In the genomic region with DNA sequence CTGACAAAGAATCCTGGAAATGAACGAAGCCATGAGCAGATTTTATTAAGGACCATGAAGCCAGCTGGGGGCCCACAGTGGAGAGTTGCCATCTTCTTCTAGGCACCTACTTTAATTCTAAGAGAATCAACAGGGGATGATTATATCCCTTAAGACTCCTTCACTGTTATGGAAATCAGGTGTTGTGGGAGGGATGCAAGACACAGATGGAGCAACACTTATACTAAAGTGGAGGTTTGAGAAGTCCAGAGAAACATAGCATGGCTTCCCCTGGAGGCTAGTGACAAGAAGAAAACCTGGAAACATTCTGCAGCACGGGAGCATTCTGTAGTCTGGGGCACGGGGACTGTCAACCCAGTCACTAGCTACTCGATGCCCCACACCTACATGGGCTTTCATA, we compare ENCODE assay signal across 17 mouse cellular contexts.
"Had no signal": no experiment of that assay in that cellular context is flagged by ENCODE, and none has a peak within 500 bp of the region (broad histone marks: within the 10 kb centered on the region; RNA-seq: fewer than 3 reads in every experiment).

No protein-coding gene starts in this region.

- DNase-seq: kidney, adult 2 months; kidney, postnatal 14 days; kidney, postnatal 4 days; liver, embryonic 13.5 days; lung, adult 2 months; lung, postnatal 14 days; lung, postnatal 4 days; retina, postnatal 1 day; right cerebral cortex, postnatal 25 days; spleen, adult 18-20 months; thymus, adult 18-20 months; thymus, postnatal 36 days had no signal

- H3K4me1 ChIP-seq: liver, embryonic 13.5 days had no signal

- H3K9me3 ChIP-seq: liver, embryonic 13.5 days; midbrain, embryonic 12.5 days; stomach, embryonic 15.5 days had no signal

- H3K36me3 ChIP-seq: liver, embryonic 13.5 days; midbrain, embryonic 12.5 days; stomach, embryonic 15.5 days had no signal

- H3K4me2 ChIP-seq: liver, embryonic 13.5 days; midbrain, embryonic 12.5 days; stomach, embryonic 15.5 days had no signal

- H3K9ac ChIP-seq: liver, embryonic 13.5 days; midbrain, embryonic 12.5 days; stomach, embryonic 15.5 days had no signal

- H3K27ac ChIP-seq: liver, embryonic 13.5 days; midbrain, embryonic 12.5 days; stomach, embryonic 15.5 days had no signal

- H3K4me3 ChIP-seq: liver, embryonic 13.5 days; midbrain, embryonic 12.5 days; myocyte; stomach, embryonic 15.5 days had no signal

- ATAC-seq: intestine, postnatal 0 days; midbrain, embryonic 16.5 days had no signal

- H3K27me3 ChIP-seq: liver, embryonic 13.5 days; midbrain, embryonic 12.5 days; stomach, embryonic 15.5 days had no signal
